Mouse (Mus musculus) kidney, adult 2 months (tissue): ENCODE results near the gene Agfg2.

Source experiments
- CTCF ChIP-seq: fragments of 200-500 bp; conservative IDR thresholded peaks from 2 replicates; pipeline ENCODE4 v1.5.1; 2011; ENCODE audit warnings: low read depth, mild to moderate bottlenecking, control low read depth, low read length, moderate library complexity, mixed read lengths; ENCODE audit not compliant: insufficient read depth, insufficient read length
- POLR2A ChIP-seq: fragments of 200-500 bp; IDR thresholded peaks from one replicate; pipeline ENCODE4 v1.6.1; 2011; ENCODE audit warnings: low read depth, low read length, control low read depth

GRCm38 (mm10) chr5:137705242-137705641, 20.7 kb upstream of the Agfg2 start:
- TF ChIP-seq POLR2A, result no peak
- TF ChIP-seq CTCF, result no peak
